Mouse (Mus musculus) forebrain, embryonic 12.5 days (tissue): ENCODE data around the gene Inpp5a. TPM values are rescaled to one million over a fixed set of nuclear protein-coding genes. Genes with fewer than 3 reads are reported as not detected.
"Not testable (repeated sequence)": the region's sequence is repeated elsewhere in the genome, so short reads cannot be mapped to it uniquely, and the experiment has no call there.

Experiments used
- ATAC-seq: fragments of 200-750 bp; cut with Nextera tagmentation; 2 replicates; pipeline ENCODE4 v1.8.0; 2017; ENCODE audit warnings: moderate TSS enrichment; ENCODE audit not compliant: low FRiP score
- H3K27ac ChIP-seq: fragments of 300-500 bp; sonication (generic); 2 replicates; pipeline ENCODE4 v1.5.1; 2016; ENCODE audit warnings: mild to moderate bottlenecking
- H3K27me3 ChIP-seq: fragments of 300-500 bp; sonication (generic); 2 replicates; pipeline ENCODE4 v1.6.1; 2016; ENCODE audit warnings: mild to moderate bottlenecking
- H3K36me3 ChIP-seq: fragments of 300-500 bp; sonication (generic); replicated peaks from 2 replicates; pipeline ENCODE4 v1.6.1; 2016; ENCODE audit warnings: mild to moderate bottlenecking
- H3K4me1 ChIP-seq: fragments of 300-500 bp; sonication (generic); 2 replicates; pipeline ENCODE4 v1.6.1; 2016
- H3K4me2 ChIP-seq: fragments of 300-500 bp; sonication (generic); 2 replicates; pipeline ENCODE4 v1.6.1; 2016; ENCODE audit warnings: mild to moderate bottlenecking, moderate library complexity
- H3K4me3 ChIP-seq: fragments of 300-500 bp; sonication (generic); replicated peaks from 2 replicates; pipeline ENCODE4 v1.5.1; 2016; ENCODE audit warnings: mild to moderate bottlenecking
- H3K9ac ChIP-seq: fragments of 300-500 bp; sonication (generic); 2 replicates; pipeline ENCODE4 v1.6.1; 2016; ENCODE audit warnings: mild to moderate bottlenecking
- H3K9me3 ChIP-seq: fragments of 300-500 bp; sonication (generic); 2 replicates; pipeline ENCODE4 v1.6.1; 2016
- WGBS: fragments of 180-500 bp; shearing (Covaris S2); methylation state at CpG from one replicate; pipeline ENCODE4 v1.1.7; 2016; 5-methylcytosine and 5-hydroxymethylcytosine counted together
- polyA plus RNA-seq: library from polyadenylated mRNA; unstranded; fragments of >200 nt; fragmentation: Nextera tagmentation; extraction: Ambion mirVana; gene quantifications from 2 replicates; pipeline ENCODE4 v1.2.1, GENCODE M21; 2016

Inpp5a gene
- polyA plus RNA-seq, 1 experiment from 2014 or later: 17.3 TPM

DNA sequence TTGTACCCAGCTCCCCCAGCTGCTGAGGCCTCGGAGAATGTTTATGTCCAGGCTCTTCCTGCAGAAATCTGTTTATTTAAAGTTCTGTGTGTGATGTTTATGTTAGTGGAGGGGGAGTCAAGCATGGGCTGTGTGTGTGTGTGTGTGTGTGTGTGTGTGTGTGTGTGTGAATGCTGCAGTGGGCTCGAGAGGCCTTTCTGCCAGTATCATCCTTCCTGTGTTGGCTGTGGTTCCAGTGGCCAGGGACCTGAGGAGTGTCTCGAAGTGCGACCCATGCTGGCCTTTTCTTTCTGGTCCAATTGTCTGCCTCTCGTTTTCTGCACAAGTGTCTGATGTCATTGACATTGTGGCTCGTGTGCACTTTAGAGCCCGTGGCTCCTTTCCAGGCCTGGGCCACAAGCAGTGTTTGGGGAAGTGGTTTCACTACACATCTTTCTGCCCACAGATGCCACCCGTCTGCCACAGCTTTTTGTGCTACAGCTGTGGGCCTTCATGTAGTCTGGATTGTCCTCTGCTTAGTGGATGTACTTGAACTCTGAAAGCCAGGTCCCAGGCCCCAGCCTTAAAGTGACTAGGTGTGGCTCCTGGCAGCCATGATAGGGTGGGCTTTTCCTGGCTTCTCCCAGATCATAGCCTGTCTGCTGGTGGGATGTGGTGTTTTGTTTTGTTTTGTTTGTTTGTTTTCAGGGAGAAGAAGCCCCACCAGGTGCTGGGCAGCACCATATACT lies 23.5 kb downstream of the Inpp5a start:
- WGBS: 58% methylated on average over 8 of the region's 8 CpGs
- H3K36me3 ChIP-seq: no peaks in the 10 kb centered on the region
- H3K27ac ChIP-seq: no peak overlapping the region
- H3K9me3 ChIP-seq: no peaks in the 10 kb centered on the region
- peaks cover 4% of the 10 kb centered on the region; the same call in 1 of the 2 replicates for H3K4me1 ChIP-seq
- no peaks in the 10 kb centered on the region for H3K27me3 ChIP-seq
- no peak overlapping the region for H3K9ac ChIP-seq
- H3K4me2 ChIP-seq: no peak overlapping the region
- no peak overlapping the region for H3K4me3 ChIP-seq
- no peak for ATAC-seq

DNA sequence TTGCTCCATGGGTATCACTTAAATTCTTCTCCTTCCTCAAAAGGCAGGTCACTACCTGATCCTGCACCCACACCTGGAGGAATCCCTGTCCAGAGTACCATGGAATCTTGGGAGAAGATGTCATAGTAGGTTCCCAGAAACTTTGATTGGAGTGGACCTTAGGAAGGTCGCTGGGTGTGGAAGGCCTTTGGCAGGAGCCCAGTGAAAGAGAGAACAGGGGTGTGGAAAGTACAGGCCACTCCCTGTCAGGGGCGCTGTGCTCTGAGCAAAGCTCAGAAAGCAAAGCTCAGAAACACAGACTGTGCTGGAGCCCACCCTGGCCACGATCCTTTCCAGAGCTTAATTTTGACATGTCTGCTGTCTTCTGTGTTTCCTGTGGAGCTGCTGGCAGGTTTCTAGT lies 24.5 kb downstream of the Inpp5a start:
- no peak overlapping the region for H3K9ac ChIP-seq
- no peaks in the 10 kb centered on the region for H3K36me3 ChIP-seq
- no peak overlapping the region for H3K4me3 ChIP-seq
- H3K4me1 ChIP-seq: peaks cover 4% of the 10 kb centered on the region; the same call in 1 of the 2 replicates
- H3K9me3 ChIP-seq: no peaks in the 10 kb centered on the region
- no peak overlapping the region for H3K27ac ChIP-seq
- no peak overlapping the region for H3K4me2 ChIP-seq
- no peaks in the 10 kb centered on the region for H3K27me3 ChIP-seq
- no peak for ATAC-seq
- WGBS: 78% methylated on average over 3 of the region's 3 CpGs

- ATAC-seq: no peak
- H3K4me2 ChIP-seq: no peak overlapping the region
These were observed 26.8 kb downstream of the Inpp5a start for GRCm38 (mm10) chr7:139415616-139416225.

GRCm38 (mm10) chr7:139418371-139418770 lies 29.5 kb downstream of the Inpp5a start:
- Histone ChIP-seq H3K9ac (no peak overlapping the region), H3K4me3 (no peak overlapping the region), H3K4me2 (no peak overlapping the region), H3K9me3 (no peaks in the 10 kb centered on the region), H3K27me3 (no peaks in the 10 kb centered on the region), H3K4me1 (peaks cover 4% of the 10 kb centered on the region; the same call in 1 of the 2 replicates), H3K36me3 (no peaks in the 10 kb centered on the region), H3K27ac (no peak overlapping the region)
- WGBS: 96% methylated on average over 1 of the region's 1 CpGs
- no peak for ATAC-seq

More at GRCm38 (mm10) chr7:139415616-139416225, 26.8 kb downstream of the Inpp5a start:
- Histone ChIP-seq H3K9ac (no peak overlapping the region), H3K9me3 (no peaks in the 10 kb centered on the region), H3K4me3 (no peak overlapping the region), H3K4me1 (peaks cover 4% of the 10 kb centered on the region; the same call in 1 of the 2 replicates), H3K27ac (no peak overlapping the region), H3K27me3 (no peaks in the 10 kb centered on the region), H3K36me3 (no peaks in the 10 kb centered on the region)

DNA sequence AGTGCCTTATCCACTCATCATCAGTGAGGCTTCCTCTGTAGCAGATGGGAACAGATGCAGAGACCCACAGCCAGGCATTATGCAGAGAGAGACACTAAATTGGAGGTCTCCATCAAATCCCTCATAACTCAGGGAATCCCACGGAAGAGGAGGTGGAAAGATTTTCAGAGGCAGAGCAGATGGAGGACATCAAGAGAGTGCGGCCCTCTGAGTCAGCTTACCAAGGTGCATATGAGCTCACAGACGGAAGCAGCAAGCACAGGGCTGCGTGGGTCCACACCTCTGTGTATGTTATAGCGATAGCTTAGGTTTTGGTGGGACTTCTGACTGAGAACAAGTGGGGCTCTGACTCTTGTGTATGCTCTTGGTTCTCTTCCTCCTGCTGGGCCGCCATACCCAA lies 33.9 kb downstream of the Inpp5a start:
- H3K9me3 ChIP-seq: no peaks in the 10 kb centered on the region
- no peaks in the 10 kb centered on the region for H3K27me3 ChIP-seq
- no peak overlapping the region for H3K27ac ChIP-seq
- ATAC-seq: no peak
- H3K4me3 ChIP-seq: no peak overlapping the region
- WGBS: 96% methylated on average over 6 of the region's 6 CpGs
- H3K4me1 ChIP-seq: no peaks in the 10 kb centered on the region
- H3K4me2 ChIP-seq: no peak overlapping the region
- 0 out of 2 replicates have a peak, but pooled peaks cover 6% of the 10 kb centered on the region for H3K36me3 ChIP-seq
- H3K9ac ChIP-seq: no peak overlapping the region

DNA sequence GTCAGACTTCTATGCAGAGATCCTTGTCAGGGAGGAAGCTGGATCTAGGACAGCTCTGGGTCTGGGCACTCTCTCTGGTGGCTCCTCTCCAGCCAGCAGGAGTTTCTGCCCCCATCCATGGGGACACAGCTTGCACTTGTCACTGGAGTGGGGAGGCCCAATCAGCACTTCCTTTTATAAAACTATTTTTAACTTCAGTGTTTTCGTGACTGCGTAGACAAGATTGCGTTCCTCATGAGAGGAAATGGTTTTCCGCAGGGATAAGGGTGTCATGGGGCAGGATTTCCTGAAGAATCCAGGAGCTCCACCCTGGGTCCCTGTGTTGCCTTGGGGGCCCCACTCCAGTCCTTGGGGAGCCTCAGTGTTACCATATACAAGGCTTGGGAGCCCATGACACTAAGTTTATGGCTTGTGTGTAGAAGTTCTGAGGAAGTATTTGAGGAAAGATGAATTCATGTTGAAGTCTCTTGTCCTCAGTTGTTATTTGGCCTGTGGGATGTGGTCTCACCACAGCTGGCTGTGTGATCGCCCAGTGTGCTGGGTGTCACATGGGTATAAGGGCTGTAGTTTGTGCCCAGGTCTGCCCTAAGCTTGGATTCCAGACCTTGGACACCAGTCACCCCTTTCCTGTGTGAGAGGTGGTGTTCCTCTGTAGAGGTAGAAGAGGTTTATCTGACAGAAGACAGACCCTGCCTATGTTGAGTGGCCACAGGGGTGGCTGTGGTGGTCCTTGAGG lies 45.4 kb downstream of the Inpp5a start:
- 95% methylated on average over 5 of the region's 5 CpGs for WGBS
- ATAC-seq: no peak

GRCm38 (mm10) chr7:139434931-139435330 lies 46.0 kb downstream of the Inpp5a start:
- not testable (repeated sequence) for H3K4me3 ChIP-seq, ATAC-seq, H3K4me2 ChIP-seq, H3K27ac ChIP-seq, H3K27me3 ChIP-seq, H3K9ac ChIP-seq, H3K9me3 ChIP-seq, H3K36me3 ChIP-seq
- H3K4me1 ChIP-seq: peaks cover 13% of the 10 kb centered on the region
- WGBS: 88% methylated on average over 2 of the region's 2 CpGs

More for the DNA sequence above, 45.4 kb downstream of the Inpp5a start:
- no peak overlapping the region for H3K4me2 ChIP-seq
- H3K9ac ChIP-seq: no peak overlapping the region
- H3K27ac ChIP-seq: no peak overlapping the region
- H3K4me1 ChIP-seq: peaks cover 13% of the 10 kb centered on the region
- no peaks in the 10 kb centered on the region for H3K9me3 ChIP-seq
- no peaks in the 10 kb centered on the region for H3K27me3 ChIP-seq
- H3K36me3 ChIP-seq: no peaks in the 10 kb centered on the region
- H3K4me3 ChIP-seq: no peak overlapping the region

DNA sequence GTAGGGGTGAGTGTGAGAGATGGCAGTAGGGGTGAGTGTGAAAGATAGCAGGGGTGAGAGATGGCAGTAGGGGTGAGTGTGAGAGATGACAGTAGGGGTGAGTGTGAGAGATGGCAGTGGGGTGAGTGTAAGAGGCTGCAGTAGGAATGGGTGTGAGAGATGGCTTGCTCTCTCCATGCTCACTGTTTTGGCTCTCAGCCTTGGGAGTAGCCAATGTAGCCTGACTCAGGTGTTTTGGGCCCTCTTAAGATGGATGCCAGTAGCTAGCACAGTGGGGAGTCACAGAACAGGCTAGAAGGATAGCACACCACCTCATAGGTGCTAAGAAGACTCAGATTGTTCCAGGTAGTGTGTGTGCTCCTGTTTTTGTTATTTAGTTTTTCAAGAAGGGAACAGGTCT lies 46.8 kb downstream of the Inpp5a start:
- Histone ChIP-seq H3K36me3 (no peaks in the 10 kb centered on the region), H3K9ac (no peak overlapping the region), H3K4me3 (no peak overlapping the region), H3K27ac (no peak overlapping the region), H3K27me3 (no peaks in the 10 kb centered on the region), H3K4me2 (no peak overlapping the region), H3K4me1 (peaks cover 13% of the 10 kb centered on the region), H3K9me3 (no peaks in the 10 kb centered on the region)
- no peak for ATAC-seq

DNA sequence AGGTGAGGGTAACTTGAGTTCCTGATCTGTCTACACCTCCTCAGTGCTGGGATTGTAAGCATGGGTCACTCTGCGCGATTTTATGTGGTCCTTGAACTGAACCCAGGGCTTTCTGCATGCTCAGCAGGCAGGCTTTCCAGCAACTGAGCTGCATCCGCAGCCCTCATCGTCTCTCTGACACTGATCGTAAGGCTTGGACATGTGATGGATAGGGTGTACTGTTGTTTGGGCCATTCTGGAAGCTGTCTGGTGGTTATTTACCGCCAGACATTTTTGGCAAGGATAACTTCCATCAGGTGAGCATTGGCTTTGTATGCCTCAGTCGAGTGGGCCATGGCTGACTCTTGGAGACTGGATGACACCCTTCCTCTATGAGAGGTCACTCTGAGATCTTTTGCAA lies 48.0 kb downstream of the Inpp5a start:
- no peak overlapping the region for H3K27ac ChIP-seq
- H3K4me1 ChIP-seq: peaks cover 21% of the 10 kb centered on the region
- no peak for ATAC-seq
- no peaks in the 10 kb centered on the region for H3K9me3 ChIP-seq
- no peak overlapping the region for H3K4me2 ChIP-seq
- WGBS: 88% methylated on average over 7 of the region's 7 CpGs
- H3K27me3 ChIP-seq: no peaks in the 10 kb centered on the region
- H3K9ac ChIP-seq: no peak overlapping the region
- no peak overlapping the region for H3K4me3 ChIP-seq
- H3K36me3 ChIP-seq: no peaks in the 10 kb centered on the region

- 83% methylated on average over 5 of the region's 5 CpGs for WGBS
- Histone ChIP-seq H3K27ac (no peak overlapping the region), H3K4me2 (no peak overlapping the region), H3K9me3 (no peaks in the 10 kb centered on the region), H3K27me3 (no peaks in the 10 kb centered on the region), H3K4me3 (no peak overlapping the region), H3K4me1 (peaks cover 23% of the 10 kb centered on the region), H3K9ac (no peak overlapping the region), H3K36me3 (no peaks in the 10 kb centered on the region)
- no peak for ATAC-seq
These were observed 48.6 kb downstream of the Inpp5a start for GRCm38 (mm10) chr7:139437471-139437870.

GRCm38 (mm10) chr7:139437926-139438600 lies 49.2 kb downstream of the Inpp5a start:
- Histone ChIP-seq H3K9me3 (no peaks in the 10 kb centered on the region), H3K27me3 (no peaks in the 10 kb centered on the region), H3K4me2 (no peak overlapping the region), H3K9ac (no peak overlapping the region), H3K4me3 (no peak overlapping the region), H3K36me3 (no peaks in the 10 kb centered on the region), H3K4me1 (peaks cover 23% of the 10 kb centered on the region), H3K27ac (no peak overlapping the region)
- no peak for ATAC-seq
- 61% methylated on average over 9 of the region's 9 CpGs for WGBS

- Histone ChIP-seq H3K4me1 (peaks cover 23% of the 10 kb centered on the region), H3K27me3 (no peaks in the 10 kb centered on the region), H3K9ac (no peak overlapping the region), H3K4me3 (no peak overlapping the region), H3K36me3 (no peaks in the 10 kb centered on the region), H3K27ac (no peak overlapping the region), H3K4me2 (no peak overlapping the region), H3K9me3 (no peaks in the 10 kb centered on the region)
- no peak for ATAC-seq
- WGBS: 81% methylated on average over 4 of the region's 4 CpGs
These were observed 49.7 kb downstream of the Inpp5a start for GRCm38 (mm10) chr7:139438601-139438945.
